Comparison of ENCODE assay signal across 8 mouse cellular contexts in the genomic region with DNA sequence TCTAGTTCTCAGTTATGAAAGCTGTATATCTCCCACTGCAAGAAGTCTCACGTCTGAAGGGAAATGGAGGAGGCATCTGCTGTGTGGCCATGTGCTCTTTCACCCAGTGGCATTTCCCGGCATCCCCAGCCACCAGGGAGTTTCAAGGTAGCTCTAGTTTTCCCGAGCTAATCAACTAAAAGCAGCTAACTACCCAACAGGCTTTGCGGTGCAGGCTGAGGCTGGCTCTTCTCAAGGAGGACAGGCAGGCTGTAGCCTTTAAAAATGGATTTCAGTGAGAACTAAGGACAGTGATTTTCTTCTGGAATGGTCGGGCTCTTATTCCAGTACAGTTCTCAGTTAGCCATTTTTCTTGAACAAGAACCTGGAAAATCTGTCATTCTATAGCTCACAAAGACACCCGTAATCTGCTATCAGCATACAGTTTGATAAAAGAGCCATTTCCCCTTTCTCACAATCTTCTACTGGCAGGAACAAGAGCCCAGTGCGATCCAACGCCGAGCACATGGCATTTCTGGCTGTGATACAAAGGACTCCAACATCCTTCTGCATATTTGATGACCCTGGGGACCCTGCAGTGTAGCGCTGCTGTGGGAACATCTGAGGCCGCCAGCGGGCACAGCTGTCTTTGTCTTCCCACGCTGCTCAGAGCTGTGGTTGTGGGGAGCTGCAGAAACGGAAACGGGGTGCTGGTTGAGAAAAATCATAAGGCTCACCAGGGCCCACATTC.
DNase-seq lines count a peak whose midpoint lies in the region; ATAC-seq and TF ChIP-seq lines count a peak whose summit lies in the region.

No protein-coding gene starts in this region.

- DNase-seq in adrenal gland, postnatal 10 days, result peak; percentile 54
- DNase-seq in adrenal gland, postnatal 25 days, result no peak
- DNase-seq in forebrain, embryonic 11.5 days (ENCODE audit: low spot score), result peak; percentile 59
- peak; percentile 38 for DNase-seq in heart, postnatal 0 days (ENCODE audit: low spot score)
- peak; percentile 37 to 61 for DNase-seq in kidney, postnatal 25 days
- peak; percentile 79 for DNase-seq in lung, embryonic 14.5 days
- DNase-seq in Muller cell, postnatal 12 days (ENCODE audit: inconsistent ontology term), result no peak

- peak; percentile 48; the same call in 1 of the 2 replicates for TF ChIP-seq EP300 in heart, postnatal 0 days (IDR thresholded peaks at IDR 0.05; ENCODE audit: low read depth)

- peak; percentile 51; the same call in 1 of the 2 replicates for ATAC-seq in forebrain, embryonic 11.5 days (replicated peaks; ENCODE audit: low FRiP score)
- peak; percentile 76 for ATAC-seq in heart, postnatal 0 days (ENCODE audit: insufficient read depth, low read depth)
- peak; percentile 81 for ATAC-seq in lung, embryonic 14.5 days (ENCODE audit: insufficient read depth)
- peak; percentile 87 for ATAC-seq in neural tube, embryonic 15.5 days (ENCODE audit: low FRiP score)

- 48% methylated on average over 15 of the region's 15 CpGs for WGBS in forebrain, embryonic 11.5 days
- 21% methylated on average over 15 of the region's 15 CpGs for WGBS in heart, postnatal 0 days
- 25% methylated on average over 15 of the region's 15 CpGs for WGBS in lung, embryonic 14.5 days
- 11% methylated on average over 15 of the region's 15 CpGs for WGBS in neural tube, embryonic 15.5 days

- no peak overlapping the region for H3K4me2 ChIP-seq in forebrain, embryonic 11.5 days (ENCODE audit: low read depth, low read length, severe bottlenecking)
- H3K4me2 ChIP-seq in heart, postnatal 0 days (ENCODE audit: low read depth, low read length), result peak overlapping the region; percentile 51
- H3K4me2 ChIP-seq in lung, embryonic 14.5 days, result peak overlapping the region; percentile 42
- peak overlapping the region; percentile 44 for H3K4me2 ChIP-seq in neural tube, embryonic 15.5 days

- H3K4me3 ChIP-seq in forebrain, embryonic 11.5 days (ENCODE audit: low read depth, low read length), result no peak overlapping the region
- H3K4me3 ChIP-seq in heart, postnatal 0 days (ENCODE audit: low read depth, low read length), result 0 out of 2 replicates have a peak overlapping the region, but pooled peaks have one; percentile 6
- H3K4me3 ChIP-seq in lung, embryonic 14.5 days (ENCODE audit: low read depth, low read length), result no peak overlapping the region
- no peak overlapping the region; the same call in 1 of the 2 replicates for H3K4me3 ChIP-seq in neural tube, embryonic 15.5 days (replicated peaks)

- no peaks in the 10 kb centered on the region for H3K36me3 ChIP-seq in forebrain, embryonic 11.5 days (ENCODE audit: control insufficient read depth, insufficient read depth, low read length)
- no peaks in the 10 kb centered on the region for H3K36me3 ChIP-seq in heart, postnatal 0 days (replicated peaks; ENCODE audit: control insufficient read depth, insufficient read depth, low read length)
- H3K36me3 ChIP-seq in lung, embryonic 14.5 days (ENCODE audit: insufficient read depth), result no peaks in the 10 kb centered on the region
- H3K36me3 ChIP-seq in neural tube, embryonic 15.5 days, result no peaks in the 10 kb centered on the region

- no peaks in the 10 kb centered on the region for H3K9me3 ChIP-seq in forebrain, embryonic 11.5 days (ENCODE audit: control insufficient read depth, low read length)
- no peaks in the 10 kb centered on the region for H3K9me3 ChIP-seq in heart, postnatal 0 days (replicated peaks; ENCODE audit: control insufficient read depth, low read length)
- no peaks in the 10 kb centered on the region for H3K9me3 ChIP-seq in lung, embryonic 14.5 days (ENCODE audit: low read depth, low read length)
- H3K9me3 ChIP-seq in neural tube, embryonic 15.5 days (replicated peaks), result no peaks in the 10 kb centered on the region

- TF ChIP-seq CTCF in heart, postnatal 0 days (IDR thresholded peaks at IDR 0.05; ENCODE audit: low read depth), result no peak
- TF ChIP-seq CTCF in lung, embryonic 14.5 days (IDR thresholded peaks at IDR 0.05; ENCODE audit: low read depth), result no peak

- H3K4me1 ChIP-seq in forebrain, embryonic 11.5 days (replicated peaks; ENCODE audit: control insufficient read depth, insufficient read depth, low read length), result no peaks in the 10 kb centered on the region; the same call in 1 of the 2 replicates
- H3K4me1 ChIP-seq in heart, postnatal 0 days (ENCODE audit: control insufficient read depth, insufficient read depth), result peaks cover 10% of the 10 kb centered on the region
- peaks cover 3% of the 10 kb centered on the region; the same call in 1 of the 2 replicates for H3K4me1 ChIP-seq in lung, embryonic 14.5 days (ENCODE audit: insufficient read depth)
- H3K4me1 ChIP-seq in neural tube, embryonic 15.5 days, result peaks cover 10% of the 10 kb centered on the region

- no peaks in the 10 kb centered on the region for H3K27me3 ChIP-seq in forebrain, embryonic 11.5 days (ENCODE audit: control insufficient read depth, insufficient read depth, low read length)
- H3K27me3 ChIP-seq in heart, postnatal 0 days (ENCODE audit: control insufficient read depth, insufficient read depth, low read length), result no peaks in the 10 kb centered on the region
- H3K27me3 ChIP-seq in lung, embryonic 14.5 days (ENCODE audit: insufficient read depth, low read length), result no peaks in the 10 kb centered on the region
- no peaks in the 10 kb centered on the region for H3K27me3 ChIP-seq in neural tube, embryonic 15.5 days (replicated peaks)

- peak overlapping the region; percentile 44 for H3K9ac ChIP-seq in forebrain, embryonic 11.5 days (ENCODE audit: low read length)
- H3K9ac ChIP-seq in heart, postnatal 0 days (replicated peaks; ENCODE audit: low read depth, low read length), result no peak overlapping the region
- H3K9ac ChIP-seq in lung, embryonic 14.5 days, result no peak overlapping the region
- H3K9ac ChIP-seq in neural tube, embryonic 15.5 days (replicated peaks), result no peak overlapping the region

- peak overlapping the region; percentile 60 for H3K27ac ChIP-seq in forebrain, embryonic 11.5 days (ENCODE audit: low read depth, low read length)
- H3K27ac ChIP-seq in heart, postnatal 0 days (ENCODE audit: low read depth), result peak overlapping the region; percentile 7
- H3K27ac ChIP-seq in lung, embryonic 14.5 days (ENCODE audit: low read depth), result peak overlapping the region; percentile 58; the same call in 1 of the 2 replicates
- peak overlapping the region; percentile 73 for H3K27ac ChIP-seq in neural tube, embryonic 15.5 days (replicated peaks)

Comparison
In these comparisons a context has a peak if more than half of its experiments do, and no peak if none do; other contexts are left out.
1. DNase-seq: peak in adrenal gland, postnatal 10 days (single experiment), forebrain, embryonic 11.5 days (single experiment), heart, postnatal 0 days (single experiment), kidney, postnatal 25 days (2 of 2) and lung, embryonic 14.5 days (single experiment); none in adrenal gland, postnatal 25 days (single experiment) and Muller cell, postnatal 12 days (single experiment).
2. H3K27ac ChIP-seq: peak in every context shown above with its lines; median percentile 73 in neural tube, embryonic 15.5 days; 60 in forebrain, embryonic 11.5 days; 58 in lung, embryonic 14.5 days; 7 in heart, postnatal 0 days.
3. Peak in every context shown above with its lines, with median percentiles within 50 percentile points of each other: ATAC-seq.